Mouse (Mus musculus) ES-Bruce4 (cell line): Measurements from ENCODE around the gene Ggta1.

Source experiments
- CTCF ChIP-seq: IDR thresholded peaks from one replicate; pipeline ENCODE4 v1.8.1; 2011; ENCODE audit warnings: low read depth, low read length
- POLR2A ChIP-seq: IDR thresholded peaks from one replicate; pipeline ENCODE4 v1.8.1; 2011; ENCODE audit warnings: low read length; ENCODE audit not compliant: insufficient read depth

DNA sequence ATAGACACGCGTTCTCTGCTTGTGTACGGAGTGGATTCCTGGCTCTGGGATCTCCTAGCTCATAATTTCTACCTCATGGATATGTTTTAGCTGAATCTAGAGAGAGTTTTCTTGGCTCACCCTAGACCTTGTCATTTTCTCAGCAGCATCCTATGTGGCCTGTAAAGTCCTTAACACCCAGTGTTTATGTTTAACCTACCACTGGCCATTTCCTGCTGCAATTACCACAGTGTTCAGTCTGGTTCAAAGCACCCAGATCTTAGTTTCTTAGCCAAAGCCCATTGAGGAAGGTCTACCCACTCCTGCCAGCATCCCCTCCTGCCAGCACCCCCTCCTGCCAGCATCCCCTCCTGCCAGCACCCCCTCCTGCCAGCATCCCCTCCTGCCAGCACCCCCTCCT lies 50.2 kb downstream of the Ggta1 start:
- no peak for TF ChIP-seq POLR2A
- TF ChIP-seq CTCF = no peak
